8 mouse cellular contexts compared by ENCODE assay signal in the genomic region with DNA sequence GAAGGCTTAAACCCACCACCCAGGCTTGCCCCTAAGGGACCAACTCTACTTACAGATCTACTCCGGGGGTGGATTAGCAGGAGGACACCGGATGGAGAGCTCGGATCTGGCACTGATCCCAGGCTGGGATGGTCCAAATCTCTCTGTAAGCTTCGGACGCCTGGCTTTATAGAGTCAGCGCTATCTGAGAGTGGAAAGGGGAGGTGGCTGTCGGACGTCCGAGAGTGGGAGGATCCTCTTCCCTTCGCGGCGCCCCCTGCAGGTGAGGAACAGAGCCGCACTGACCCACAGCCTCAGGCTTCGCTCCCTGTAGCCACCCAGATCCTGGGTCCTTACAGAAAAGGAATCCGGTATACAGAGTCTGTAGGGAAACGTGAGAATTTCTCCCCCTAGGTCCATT. TPM values are rescaled to one million over a fixed set of nuclear protein-coding genes. Genes with fewer than 3 reads are reported as not detected.
DNase-seq lines count a peak whose midpoint lies in the region; ATAC-seq and TF ChIP-seq lines count a peak whose summit lies in the region.

A gene (minus strand): TSS at position 150 of the 400 bp plus-strand sequence.

- peak within 1 kb of the TSS; percentile 69 for H3K4me2 ChIP-seq in heart, embryonic 13.5 days
- peak within 1 kb of the TSS; percentile 62 for H3K4me2 ChIP-seq in kidney, embryonic 16.5 days (replicated peaks; ENCODE audit: low read depth, low read length)

- no peak for TF ChIP-seq POLR2A in bone marrow, adult 2 months (IDR thresholded peaks at IDR 0.05; ENCODE audit: borderline replicate concordance, control insufficient read depth, low read depth, low read length)
- TF ChIP-seq POLR2A in embryonic fibroblast, embryonic 13.5 days (IDR thresholded peaks at IDR 0.05; ENCODE audit: low read depth, low read length): no peak

- no peaks in the 10 kb centered on the region for H3K9me3 ChIP-seq in heart, embryonic 13.5 days
- no peaks in the 10 kb centered on the region for H3K9me3 ChIP-seq in kidney, embryonic 16.5 days (ENCODE audit: low read length)

- H3K9ac ChIP-seq in heart, embryonic 13.5 days: peak within 1 kb of the TSS; percentile 47; the same call in 1 of the 2 replicates
- H3K9ac ChIP-seq in kidney, embryonic 16.5 days (replicated peaks; ENCODE audit: low read length): peak within 1 kb of the TSS; percentile 12

- peak; percentile 50 for TF ChIP-seq CTCF in bone marrow, adult 2 months (IDR thresholded peaks at IDR 0.05; ENCODE audit: control insufficient read depth, insufficient read depth, low read length)
- 0 out of 2 replicates have a peak, but pooled peaks have one; percentile 39 for TF ChIP-seq CTCF in embryonic fibroblast, embryonic 13.5 days (IDR thresholded peaks at IDR 0.05; ENCODE audit: borderline replicate concordance, insufficient read depth, low read length)

- H3K27me3 ChIP-seq in heart, embryonic 13.5 days (replicated peaks): peaks cover 94% of the 10 kb centered on the region
- 0 out of 2 replicates have a peak, but pooled peaks cover 3% of the 10 kb centered on the region for H3K27me3 ChIP-seq in kidney, embryonic 16.5 days (ENCODE audit: insufficient read depth, low read length)

- no peak within 1 kb of the TSS for H3K4me3 ChIP-seq in bone marrow, adult 2 months (replicated peaks; ENCODE audit: control insufficient read depth, low read depth, low read length)
- H3K4me3 ChIP-seq in embryonic fibroblast, embryonic 13.5 days (ENCODE audit: insufficient read depth, low read length): no peak within 1 kb of the TSS
- peak within 1 kb of the TSS; percentile 43 for H3K4me3 ChIP-seq in heart, embryonic 13.5 days
- H3K4me3 ChIP-seq in kidney, embryonic 16.5 days (ENCODE audit: low read length): peak within 1 kb of the TSS; percentile 34

- no peaks in the 10 kb centered on the region for H3K36me3 ChIP-seq in heart, embryonic 13.5 days
- no peaks in the 10 kb centered on the region for H3K36me3 ChIP-seq in kidney, embryonic 16.5 days (ENCODE audit: insufficient read depth, low read length)

- peak; percentile 85 for DNase-seq in ES-CJ7 (ENCODE audit: low read depth, low spot score)
- DNase-seq in lung, postnatal 10 days: peak; percentile 96
- DNase-seq in retina, adult 2 months (ENCODE audit: low read depth, low spot score): peak; percentile 28
- DNase-seq in urinary bladder, postnatal 25 days (ENCODE audit: low spot score): peak; percentile 68

- ATAC-seq in heart, embryonic 13.5 days (ENCODE audit: extremely low read depth, insufficient number of reproducible peaks, low FRiP score, low TSS enrichment): peak; percentile 35; the same call in 1 of the 2 replicates
- peak; percentile 81 for ATAC-seq in kidney, embryonic 16.5 days (ENCODE audit: low FRiP score, low TSS enrichment)

- H3K4me1 ChIP-seq in bone marrow, adult 2 months (ENCODE audit: control insufficient read depth, insufficient read depth, low read length): no peaks in the 10 kb centered on the region; the same call in none of the 2 replicates
- H3K4me1 ChIP-seq in embryonic fibroblast, embryonic 13.5 days (ENCODE audit: control insufficient read depth, insufficient read depth, low read length): peaks cover 3% of the 10 kb centered on the region; the same call in 1 of the 2 replicates
- peaks cover 19% of the 10 kb centered on the region for H3K4me1 ChIP-seq in heart, embryonic 13.5 days
- peaks cover 11% of the 10 kb centered on the region; the same call in 1 of the 2 replicates for H3K4me1 ChIP-seq in kidney, embryonic 16.5 days (ENCODE audit: insufficient read depth, low read length)

- 12% methylated on average over 16 of the region's 16 CpGs for whole genome bisulfite sequencing in bone marrow, adult 2 months
- whole genome bisulfite sequencing in heart, embryonic 13.5 days: 3% methylated on average over 16 of the region's 16 CpGs
- WGBS in kidney, embryonic 16.5 days: 3% methylated on average over 16 of the region's 16 CpGs

- H3K27ac ChIP-seq in bone marrow, adult 2 months (ENCODE audit: control insufficient read depth, insufficient read depth, low read depth, low read length, poor library complexity): no peak within 1 kb of the TSS
- no peak within 1 kb of the TSS for H3K27ac ChIP-seq in embryonic fibroblast, embryonic 13.5 days (ENCODE audit: insufficient read depth, low read length)
- H3K27ac ChIP-seq in heart, embryonic 13.5 days (replicated peaks): no peak within 1 kb of the TSS
- H3K27ac ChIP-seq in kidney, embryonic 16.5 days (ENCODE audit: low read length): no peak within 1 kb of the TSS

RNA-seq across cellular contexts. Expression of the gene that starts here (rescaled TPM):
- 0.31 and 1.1 TPM in 2 replicates for polyA plus RNA-seq in bone marrow, adult 2 months (2011; ENCODE audit: insufficient read depth, insufficient read length, low replicate concordance, missing spikeins)
- 19.8 and 33.2 TPM in 2 replicates for polyA plus RNA-seq in embryonic fibroblast, embryonic 13.5 days (2011; ENCODE audit: insufficient read length, low read depth, missing spikeins)
- 2.9 and 3.2 TPM in 2 replicates for polyA plus RNA-seq in heart, embryonic 13.5 days (2015; fragmentation: Nextera tagmentation; extraction: Ambion mirVana)
- 12.0 and 33.7 TPM in 2 replicates for polyA plus RNA-seq in kidney, embryonic 16.5 days (2015; fragmentation: Nextera tagmentation; extraction: Ambion mirVana)

Comparison
In these comparisons a context has a peak if more than half of its experiments do, and no peak if none do; other contexts are left out.
1. DNase-seq: peak in every context shown above with its lines; median percentile 96 in lung, postnatal 10 days; 85 in ES-CJ7; 68 in urinary bladder, postnatal 25 days; 28 in retina, adult 2 months.
2. H3K4me3 ChIP-seq: peak in heart, embryonic 13.5 days (single experiment) and kidney, embryonic 16.5 days (single experiment); none in bone marrow, adult 2 months (single experiment) and embryonic fibroblast, embryonic 13.5 days (single experiment).